Mouse (Mus musculus) liver, embryonic 14.5 days (tissue): ENCODE data around the gene Gm9817.

ENCODE experiments used
- CTCF ChIP-seq: IDR thresholded peaks from 2 replicates; pipeline ENCODE4 v1.5.1; 2016; ENCODE audit warnings: antibody characterized with exemption, low read depth, control low read depth
- EP300 ChIP-seq: IDR thresholded peaks from 2 replicates; pipeline ENCODE4 v1.6.1; 2016; ENCODE audit warnings: antibody characterized with exemption, low read depth

DNA sequence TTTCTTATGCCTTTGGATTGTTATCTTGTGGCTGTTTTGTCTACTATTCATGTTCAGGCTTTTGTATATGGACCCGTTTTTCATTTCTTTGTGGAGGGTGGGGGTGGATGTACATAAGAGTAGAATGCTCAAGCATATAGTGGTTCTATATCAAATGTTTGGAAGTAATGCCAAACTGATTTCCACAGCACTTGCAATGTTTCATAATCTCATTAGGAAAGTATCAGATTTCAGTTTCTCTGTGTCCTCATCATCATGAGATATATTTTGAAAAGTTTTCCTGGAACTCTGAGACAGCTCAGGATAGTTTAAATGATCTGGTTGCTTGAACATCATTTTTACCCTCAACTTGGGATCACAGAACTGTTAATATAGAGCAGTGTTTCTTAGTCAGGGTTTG, 48.7 kb upstream of the Gm9817 start:
- TF ChIP-seq CTCF (no peak), EP300 (no peak)
